Mouse (Mus musculus) CH12.LX (cell line): Measurements from ENCODE around the gene Ophn1.

Source experiments
- CHD1 ChIP-seq: IDR thresholded peaks from 2 replicates; pipeline ENCODE4 v1.6.1; 2012; ENCODE audit warnings: low read depth, low read length, improper control_type of control experiment, inconsistent platforms
- CTCF ChIP-seq, 2 experiments: IDR thresholded peaks in 1 of 2; conservative IDR thresholded peaks in 1 of 2; 2 replicates each; pipeline ENCODE4 v1.5.1; 2011 to 2012; ENCODE audit warnings: low read depth in 2 of 2, low read length in 2 of 2, improper control_type of control experiment in 1 of 2, inconsistent platforms in 1 of 2, mild to moderate bottlenecking in 1 of 2, moderate library complexity in 1 of 2
- EP300 ChIP-seq: IDR thresholded peaks from 2 replicates; pipeline ENCODE4 v1.6.1; 2011; ENCODE audit warnings: low read length, improper control_type of control experiment
- GABPA ChIP-seq: IDR thresholded peaks from 2 replicates; pipeline ENCODE4 v1.6.1; 2012; ENCODE audit warnings: low read depth, low read length, improper control_type of control experiment, inconsistent platforms; ENCODE audit not compliant: insufficient replicate concordance
- HCFC1 ChIP-seq: IDR thresholded peaks from 2 replicates; pipeline ENCODE4 v1.6.1; 2012; ENCODE audit warnings: low read depth, mild to moderate bottlenecking, inconsistent platforms, low read length, improper control_type of control experiment
- JUN ChIP-seq: IDR thresholded peaks from 2 replicates; pipeline ENCODE4 v1.6.1; 2011; ENCODE audit warnings: low read depth, mild to moderate bottlenecking, low read length, improper control_type of control experiment, moderate library complexity; ENCODE audit not compliant: insufficient read depth
- MAX ChIP-seq: IDR thresholded peaks from 2 replicates; pipeline ENCODE4 v1.6.1; 2011; ENCODE audit warnings: low read length, improper control_type of control experiment
- NRF1 ChIP-seq: IDR thresholded peaks from 2 replicates; pipeline ENCODE4 v1.6.1; 2014; ENCODE audit warnings: low read depth, mild to moderate bottlenecking, inconsistent platforms, low read length, improper control_type of control experiment, moderate library complexity
- POLR2A ChIP-seq: IDR thresholded peaks from 2 replicates; pipeline ENCODE4 v1.6.1; 2011; ENCODE audit warnings: low read depth, mild to moderate bottlenecking, improper control_type of control experiment, low read length
- RAD21 ChIP-seq: IDR thresholded peaks from 2 replicates; pipeline ENCODE4 v1.6.1; 2011; ENCODE audit warnings: low read depth, mild to moderate bottlenecking, low read length, improper control_type of control experiment, moderate library complexity

- TF ChIP-seq CTCF (conservative IDR thresholded peaks at IDR 0.05 in 1 of 2, IDR thresholded peaks at IDR 0.05 in 1 of 2; ENCODE audit: low read depth in 2 of 2, low read length in 2 of 2), result no peak
- no peak for TF ChIP-seq MAX
- TF ChIP-seq POLR2A, result no peak
- TF ChIP-seq JUN, result no peak
- no peak for TF ChIP-seq GABPA
- no peak for TF ChIP-seq RAD21
- TF ChIP-seq EP300, result no peak
- TF ChIP-seq HCFC1, result no peak
- TF ChIP-seq NRF1, result no peak
- no peak for TF ChIP-seq CHD1
Measured at GRCm38 (mm10) chrX:98869165-98869564, 21.7 kb downstream of the Ophn1 start.
